Mouse (Mus musculus) lung, adult 18-20 months (tissue): ENCODE data around the gene Atp6v1g1.

ENCODE experiments used
- DNase-seq, 2 experiments: peaks; one replicate each; pipeline ENCODE4 v3.0.0; 2022; ENCODE audit warnings: mixed read lengths in 2 of 2

The Atp6v1g1 gene

GRCm38 (mm10) chr4:63585216-63585615 lies 40.6 kb downstream of the Atp6v1g1 start:
- DNase-seq: no peak

GRCm38 (mm10) chr4:63586240-63586639 lies 41.7 kb downstream of the Atp6v1g1 start:
- no peak for DNase-seq

- no peak for DNase-seq
These were observed 45.4 kb downstream of the Atp6v1g1 start for GRCm38 (mm10) chr4:63589987-63590386.

GRCm38 (mm10) chr4:63590538-63590937 lies 46.0 kb downstream of the Atp6v1g1 start:
- DNase-seq: no peak

GRCm38 (mm10) chr4:63594459-63595110 lies 50.0 kb downstream of the Atp6v1g1 start:
- DNase-seq: no peak

- no peak for DNase-seq
These were observed 50.7 kb downstream of the Atp6v1g1 start for GRCm38 (mm10) chr4:63595259-63595658.

- DNase-seq: no peak
These were observed 51.4 kb downstream of the Atp6v1g1 start for GRCm38 (mm10) chr4:63596010-63596409.
